Mouse (Mus musculus): ENCODE measurements around the gene Slc39a8. TPM values are rescaled to one million over a fixed set of nuclear protein-coding genes. Genes with fewer than 3 reads are reported as not detected.

The Slc39a8 gene
- total RNA-seq (2022): 1 to 10 TPM; 1.9 to 3.4 (median 2.9) TPM

GRCm38 (mm10) chr3:135825016-135825753 is at the start of gene Slc39a8:
Gene Slc39a8 (plus strand): TSS chr3:135825279.
- DNase-seq: peak; percentile 76

- no peak for DNase-seq
Observed at GRCm38 (mm10) chr3:135785065-135785464, 40.0 kb upstream of the Slc39a8 start.

- no peak for DNase-seq
Observed at GRCm38 (mm10) chr3:135796117-135796516, 29.0 kb upstream of the Slc39a8 start.

- DNase-seq: no peak
Observed at GRCm38 (mm10) chr3:135798241-135798640, 26.8 kb upstream of the Slc39a8 start.

GRCm38 (mm10) chr3:135798665-135799064 is 26.4 kb upstream of the Slc39a8 start:
- no peak for DNase-seq

- DNase-seq: no peak
Observed at GRCm38 (mm10) chr3:135814665-135815064, 10.4 kb upstream of the Slc39a8 start.

- DNase-seq: no peak
Observed at GRCm38 (mm10) chr3:135815973-135816727, 8.9 kb upstream of the Slc39a8 start.

GRCm38 (mm10) chr3:135817124-135817523 is 8.0 kb upstream of the Slc39a8 start:
- DNase-seq: no peak

GRCm38 (mm10) chr3:135824436-135824835 is 643 bp upstream of the Slc39a8 start:
- no peak for DNase-seq

GRCm38 (mm10) chr3:135825754-135826683 is 940 bp downstream of the Slc39a8 start:
- peak; percentile 33 for DNase-seq

- no peak for DNase-seq
Observed at GRCm38 (mm10) chr3:135826684-135827249, 1.7 kb downstream of the Slc39a8 start.

GRCm38 (mm10) chr3:135828000-135828399 is 2.9 kb downstream of the Slc39a8 start:
- DNase-seq: no peak

GRCm38 (mm10) chr3:135832496-135832895 is 7.4 kb downstream of the Slc39a8 start:
- no peak for DNase-seq

- no peak for DNase-seq
Observed at GRCm38 (mm10) chr3:135832907-135833306, 7.8 kb downstream of the Slc39a8 start.

- DNase-seq: no peak
Observed at GRCm38 (mm10) chr3:135834988-135835387, 9.9 kb downstream of the Slc39a8 start.

- DNase-seq: no peak
Observed at GRCm38 (mm10) chr3:135839535-135839934, 14.5 kb downstream of the Slc39a8 start.

GRCm38 (mm10) chr3:135840185-135840584 is 15.1 kb downstream of the Slc39a8 start:
- DNase-seq: no peak

- DNase-seq: no peak
Observed at GRCm38 (mm10) chr3:135841716-135842511, 16.8 kb downstream of the Slc39a8 start.

- no peak for DNase-seq
Observed at GRCm38 (mm10) chr3:135843181-135843580, 18.1 kb downstream of the Slc39a8 start.

GRCm38 (mm10) chr3:135843707-135844106 is 18.6 kb downstream of the Slc39a8 start:
- no peak for DNase-seq

GRCm38 (mm10) chr3:135844835-135845234 is 19.8 kb downstream of the Slc39a8 start:
- DNase-seq: no peak
